Mouse (Mus musculus) ES-Bruce4 (cell line): Measurements from ENCODE around the gene Rab8a.

Experiments used
- CTCF ChIP-seq: IDR thresholded peaks from one replicate; pipeline ENCODE4 v1.8.1; 2011; ENCODE audit warnings: low read depth, low read length
- EP300 ChIP-seq: IDR thresholded peaks from 2 replicates; pipeline ENCODE4 v1.6.1; 2011; ENCODE audit warnings: low read depth, low read length; ENCODE audit not compliant: insufficient read depth
- POLR2A ChIP-seq: IDR thresholded peaks from one replicate; pipeline ENCODE4 v1.8.1; 2011; ENCODE audit warnings: low read length; ENCODE audit not compliant: insufficient read depth

- TF ChIP-seq CTCF (no peak), POLR2A (no peak), EP300 (no peak)
Measured at GRCm38 (mm10) chr8:72146056-72146455, 14.9 kb upstream of the Rab8a start.
